Mouse (Mus musculus): ENCODE results near the gene Orai2.
"Not testable (repeated sequence)": the region's sequence is repeated elsewhere in the genome, so short reads cannot be mapped to it uniquely, and the experiment has no call there.

Gene Orai2

GRCm38 (mm10) chr5:136137658-136138274, 32.7 kb downstream of the Orai2 start:
- DNase-seq (ENCODE audit: low spot score): peak; percentile 36

- no peak for DNase-seq (ENCODE audit: low spot score)
Measured at GRCm38 (mm10) chr5:136136292-136136990, 34.1 kb downstream of the Orai2 start.

GRCm38 (mm10) chr5:136135571-136136291, 34.8 kb downstream of the Orai2 start, which contains the start of the genes Lrwd1 and Alkbh4:
Gene Lrwd1, minus strand, starts transcription at chr5:136136074.
Gene Alkbh4, plus strand, starts transcription at chr5:136136146.
- DNase-seq (ENCODE audit: low spot score): peak; percentile 96

- no peak for DNase-seq (ENCODE audit: low spot score)
Measured at GRCm38 (mm10) chr5:136122165-136122564, 48.3 kb downstream of the Orai2 start.

- no peak for DNase-seq (ENCODE audit: low spot score)
Measured at GRCm38 (mm10) chr5:136116784-136117112, 53.8 kb downstream of the Orai2 start.

- peak; percentile 97 for DNase-seq (ENCODE audit: low spot score)
Measured at GRCm38 (mm10) chr5:136115891-136116783, 54.4 kb downstream of the Orai2 start, which contains the start of gene Polr2j. Gene Polr2j, plus strand, starts transcription at chr5:136116631.

GRCm38 (mm10) chr5:136113546-136113945, 57.0 kb downstream of the Orai2 start:
- not testable (repeated sequence) for DNase-seq (ENCODE audit: low spot score)

- DNase-seq (ENCODE audit: low spot score): no peak
Measured at GRCm38 (mm10) chr5:136109042-136109441, 61.5 kb downstream of the Orai2 start.

GRCm38 (mm10) chr5:136108486-136108885, 62.0 kb downstream of the Orai2 start:
- no peak for DNase-seq (ENCODE audit: low spot score)

GRCm38 (mm10) chr5:136104511-136104910, 66.0 kb downstream of the Orai2 start:
- DNase-seq (ENCODE audit: low spot score): peak; percentile 25

GRCm38 (mm10) chr5:136102099-136102820, 68.3 kb downstream of the Orai2 start:
- DNase-seq (ENCODE audit: low spot score): peak; percentile 70

GRCm38 (mm10) chr5:136098536-136098935, 72.0 kb downstream of the Orai2 start:
- no peak for DNase-seq (ENCODE audit: low spot score)

Data from layer of hippocampus, adult 11-12 months (tissue).